Mouse (Mus musculus) cerebellum, adult 9-11 months (tissue): Measurements from ENCODE around the gene Thsd1.

Source experiments
- DNase-seq: peaks from one replicate; pipeline ENCODE4 v3.0.0; 2022

Gene Thsd1

GRCm38 (mm10) chr8:22227061-22227877 lies at the start of gene Thsd1:
Gene Thsd1 (plus strand): TSS chr8:22227313.
- DNase-seq, result no peak

DNA sequence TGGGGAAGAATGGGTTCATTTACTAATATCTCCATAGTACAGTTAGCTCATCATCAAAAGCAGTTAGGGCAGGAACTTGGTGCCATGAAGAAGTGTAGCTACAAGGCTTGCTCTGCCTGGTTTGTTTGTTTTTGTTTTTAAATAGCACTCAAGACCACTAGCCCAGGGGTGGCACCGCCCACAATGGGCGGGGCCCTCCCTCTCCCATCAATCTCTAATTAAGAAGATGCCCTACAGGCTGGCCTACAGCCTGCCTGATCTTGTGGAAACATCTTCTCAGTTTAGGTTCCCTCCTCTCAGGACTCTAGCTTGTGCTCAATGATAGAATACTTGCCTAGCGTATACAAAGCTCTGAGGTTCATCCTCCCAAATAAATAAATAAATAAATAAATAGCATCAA lies 42.2 kb upstream of the Thsd1 start:
- no peak for DNase-seq

- peak; percentile 81 for DNase-seq
These were observed 41.4 kb upstream of the Thsd1 start, which contains the start of gene Ckap2 for GRCm38 (mm10) chr8:22185431-22186397. Gene Ckap2 (minus strand): TSS chr8:22185819.

- DNase-seq, result peak; percentile 88
These were observed 34.3 kb upstream of the Thsd1 start, which contains the start of gene Vps36 for GRCm38 (mm10) chr8:22192660-22193431. Gene Vps36 (plus strand): TSS chr8:22192809.

GRCm38 (mm10) chr8:22193432-22194010 lies 33.6 kb upstream of the Thsd1 start:
- DNase-seq, result no peak

GRCm38 (mm10) chr8:22197914-22198313 lies 29.2 kb upstream of the Thsd1 start:
- no peak for DNase-seq

DNA sequence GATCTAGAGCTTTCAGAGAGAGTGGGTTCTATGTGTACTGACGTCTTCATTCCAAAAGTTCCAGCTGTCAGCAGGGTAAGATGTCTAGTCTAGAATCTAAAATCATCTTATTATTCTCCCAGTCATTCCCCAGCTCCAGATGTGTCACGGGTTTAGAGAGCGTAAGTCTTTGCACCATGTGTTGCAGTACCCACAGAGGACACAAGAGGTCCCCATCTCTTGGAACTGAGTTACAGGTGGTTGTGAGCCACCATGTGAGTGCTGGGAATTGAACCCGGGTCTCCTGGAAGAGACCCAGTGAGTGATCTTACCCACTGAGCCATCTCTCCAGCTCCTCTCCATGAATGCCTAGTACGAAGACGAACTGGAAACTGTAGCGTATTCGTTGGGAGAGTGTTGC lies 27.6 kb upstream of the Thsd1 start:
- DNase-seq, result no peak

- no peak for DNase-seq
These were observed 19.6 kb upstream of the Thsd1 start for GRCm38 (mm10) chr8:22207535-22207934.

DNA sequence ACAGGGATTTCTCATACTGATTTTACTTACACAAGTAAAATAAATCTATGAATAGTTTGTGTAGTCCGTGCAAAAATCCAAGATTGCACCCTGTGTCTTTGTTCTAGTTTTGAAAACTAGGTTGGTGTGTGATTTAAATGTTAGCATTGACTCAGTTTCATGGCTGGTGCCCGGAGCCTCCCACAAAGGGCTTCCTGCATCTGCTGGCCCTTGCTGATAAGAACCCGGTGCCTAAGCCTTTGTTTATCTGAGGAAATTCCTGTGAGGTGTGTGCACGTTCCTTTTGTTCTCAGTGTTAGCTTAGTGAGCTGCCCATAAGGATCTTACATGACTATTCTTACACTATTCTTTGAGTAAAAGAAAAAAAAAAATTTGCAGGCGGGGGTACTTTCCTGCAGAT lies 18.1 kb upstream of the Thsd1 start:
- no peak for DNase-seq

DNA sequence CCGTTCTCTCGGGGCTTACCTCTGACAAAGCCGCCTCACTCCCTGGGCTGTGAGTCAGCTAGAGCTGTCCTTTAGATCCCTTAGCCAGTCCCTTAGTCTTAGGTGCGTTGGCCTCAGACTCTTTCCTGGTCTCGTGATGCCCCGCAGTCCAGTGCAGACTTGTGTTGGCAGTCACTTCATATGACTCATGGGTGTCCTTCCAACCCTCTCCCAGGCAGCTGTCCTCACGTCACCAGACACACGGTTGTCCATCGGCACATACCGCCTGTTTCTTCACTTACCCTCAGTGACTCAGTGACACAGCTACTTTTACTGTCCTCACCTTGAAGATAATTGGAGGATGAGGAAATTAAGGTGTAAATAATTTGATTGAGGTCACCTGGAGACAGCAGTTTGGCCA lies 12.3 kb upstream of the Thsd1 start:
- DNase-seq, result no peak

DNA sequence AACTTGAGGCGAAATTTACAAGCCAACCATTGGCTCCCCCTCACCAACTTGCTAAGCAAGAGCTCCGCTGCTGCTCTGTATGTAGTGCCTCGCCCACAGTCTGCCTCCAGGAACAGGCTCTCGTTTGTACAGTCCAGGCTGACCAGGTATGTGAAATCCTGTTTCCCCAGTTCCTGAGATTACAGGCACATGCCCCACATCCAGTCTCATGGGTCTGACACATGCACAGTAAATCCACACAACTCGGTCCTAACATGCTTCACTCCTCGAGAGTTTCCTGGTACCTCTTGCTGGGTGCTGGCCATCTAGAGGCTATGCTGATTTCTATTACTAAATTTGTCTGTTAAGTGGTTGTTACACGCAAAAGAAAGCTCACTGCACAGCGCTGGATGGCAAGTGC lies 752 bp upstream of the Thsd1 start:
- no peak for DNase-seq

DNA sequence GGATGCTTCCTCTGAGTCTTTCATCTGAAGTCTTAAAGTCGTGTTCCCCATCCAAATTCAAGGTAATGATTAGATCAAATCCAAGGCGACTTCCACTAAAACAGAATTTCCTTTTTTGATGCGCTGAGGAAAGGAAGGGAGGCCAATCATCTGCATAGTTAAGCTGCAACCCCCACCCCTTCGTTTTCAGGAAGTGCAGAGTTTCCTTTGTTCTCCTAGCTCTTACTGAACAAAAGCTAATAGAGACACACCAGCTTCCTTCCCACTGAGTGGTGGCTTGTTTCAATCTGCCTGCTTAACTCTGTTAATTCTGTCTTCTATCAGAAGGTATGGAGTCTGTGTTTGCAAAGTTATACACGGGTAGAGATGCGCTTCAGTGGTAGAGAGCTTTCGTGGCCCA lies 1.5 kb downstream of the Thsd1 start:
- no peak for DNase-seq

DNA sequence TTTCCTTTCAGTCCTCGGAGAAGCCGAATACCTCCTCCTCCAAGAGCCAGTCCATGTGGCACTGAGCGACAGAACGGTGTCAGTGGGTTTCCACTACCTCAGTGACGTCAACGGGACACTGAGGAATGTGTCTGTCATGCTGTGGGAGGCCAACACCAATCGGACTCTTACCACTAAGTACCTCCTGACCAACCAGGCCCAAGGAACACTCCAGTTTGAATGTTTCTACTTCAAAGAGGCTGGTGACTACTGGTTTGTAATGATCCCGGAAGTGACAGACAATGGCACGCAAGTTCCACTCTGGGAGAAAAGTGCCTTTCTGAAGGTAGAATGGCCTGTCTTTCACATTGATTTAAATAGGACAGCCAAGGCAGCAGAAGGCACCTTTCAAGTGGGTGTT lies 15.9 kb downstream of the Thsd1 start:
- no peak for DNase-seq

- no peak for DNase-seq
These were observed 18.6 kb downstream of the Thsd1 start for GRCm38 (mm10) chr8:22245663-22246062.

DNA sequence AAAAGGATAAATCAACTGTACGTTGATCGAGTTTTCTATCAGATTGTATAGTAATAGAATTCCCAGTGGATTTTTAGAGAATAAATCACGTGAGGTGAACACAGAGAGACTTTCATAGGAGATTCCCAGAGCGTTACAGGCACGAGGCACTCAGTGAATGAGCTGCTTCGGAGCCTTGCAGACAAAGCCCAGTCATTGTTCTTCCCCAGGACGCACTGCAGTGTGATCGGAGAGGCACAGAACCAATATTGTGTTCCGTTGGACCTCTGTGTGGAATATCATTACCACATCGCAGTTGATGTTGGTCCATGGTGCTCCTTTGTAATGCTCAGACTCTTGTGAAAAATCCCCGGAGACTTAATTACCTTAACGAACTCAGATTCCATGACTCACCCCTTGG lies 20.8 kb downstream of the Thsd1 start:
- no peak for DNase-seq

GRCm38 (mm10) chr8:22249080-22249479 lies 22.0 kb downstream of the Thsd1 start:
- DNase-seq, result no peak

DNA sequence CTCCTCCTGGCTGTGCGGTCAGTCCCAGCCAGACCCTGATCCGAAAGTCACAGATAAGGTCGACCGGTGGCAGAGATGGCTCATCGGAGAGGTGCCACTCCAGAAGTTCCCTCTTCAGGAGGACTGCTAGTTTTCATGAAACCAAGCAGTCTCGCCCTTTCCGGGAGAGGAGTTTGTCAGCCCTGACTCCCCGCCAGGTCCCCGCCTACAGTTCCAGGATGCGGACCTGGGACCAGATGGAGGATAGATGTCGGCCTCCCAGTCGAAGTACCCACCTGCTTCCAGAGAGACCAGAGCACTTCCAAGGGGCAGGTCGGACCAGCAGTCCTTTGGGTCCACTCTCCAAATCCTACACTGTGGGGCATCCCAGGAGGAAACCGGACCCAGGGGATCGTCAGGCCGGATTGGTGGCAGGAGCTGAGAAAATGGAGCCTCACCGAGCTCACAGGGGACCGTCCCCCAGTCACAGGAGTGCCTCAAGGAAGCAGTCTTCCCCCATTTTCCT lies 31.9 kb downstream of the Thsd1 start:
- DNase-seq, result no peak

GRCm38 (mm10) chr8:22259531-22259930 lies 32.4 kb downstream of the Thsd1 start:
- no peak for DNase-seq

DNA sequence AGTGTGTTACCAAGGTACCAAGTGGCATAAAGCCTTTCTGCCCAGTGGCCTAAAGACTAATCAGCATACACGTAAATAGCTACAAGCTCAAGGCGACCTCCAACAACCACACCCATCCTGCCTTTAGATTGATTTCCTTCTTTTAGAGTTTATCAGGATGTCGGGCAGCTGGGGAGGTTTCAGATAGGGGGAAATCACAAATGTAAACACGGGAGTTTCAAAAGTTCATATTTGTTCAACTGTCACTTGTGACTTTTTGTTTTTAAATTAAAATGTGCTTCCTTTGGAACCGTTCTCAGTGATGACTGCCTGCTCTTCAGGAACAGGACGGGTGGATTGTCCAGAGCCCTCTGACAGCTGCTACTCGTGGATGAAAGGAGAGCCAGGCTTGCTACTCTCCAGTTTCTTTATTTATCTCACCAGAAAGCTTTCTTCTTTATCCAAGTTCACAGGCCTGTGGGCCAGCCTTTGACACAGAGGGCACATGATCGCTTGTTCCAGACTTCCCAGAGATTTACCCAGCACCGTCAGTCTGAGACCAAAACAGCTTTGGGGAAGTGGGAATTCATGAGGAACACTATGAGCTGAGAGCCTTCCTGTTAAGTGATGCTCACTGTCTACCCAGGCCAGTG lies 33.1 kb downstream of the Thsd1 start:
- no peak for DNase-seq

DNA sequence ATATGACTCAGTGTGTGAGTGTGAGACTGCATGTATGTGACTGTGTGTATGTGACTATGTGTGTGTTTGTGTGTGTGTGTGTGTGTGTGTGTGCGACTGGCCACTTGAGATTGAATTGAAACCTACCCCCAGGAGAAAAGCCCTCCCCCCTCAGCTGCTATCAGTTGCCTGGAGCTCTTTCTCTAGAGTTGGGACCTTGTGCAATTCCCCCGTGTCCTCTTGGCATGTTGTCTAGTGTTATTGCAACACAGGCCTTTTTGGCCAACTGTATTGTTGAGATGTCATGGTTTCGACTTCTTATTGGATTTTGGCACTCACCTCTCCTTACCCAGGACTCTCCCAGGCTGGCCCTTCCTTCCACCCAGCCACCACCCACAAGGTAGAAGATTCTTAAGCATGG lies 35.2 kb downstream of the Thsd1 start:
- DNase-seq, result no peak

DNA sequence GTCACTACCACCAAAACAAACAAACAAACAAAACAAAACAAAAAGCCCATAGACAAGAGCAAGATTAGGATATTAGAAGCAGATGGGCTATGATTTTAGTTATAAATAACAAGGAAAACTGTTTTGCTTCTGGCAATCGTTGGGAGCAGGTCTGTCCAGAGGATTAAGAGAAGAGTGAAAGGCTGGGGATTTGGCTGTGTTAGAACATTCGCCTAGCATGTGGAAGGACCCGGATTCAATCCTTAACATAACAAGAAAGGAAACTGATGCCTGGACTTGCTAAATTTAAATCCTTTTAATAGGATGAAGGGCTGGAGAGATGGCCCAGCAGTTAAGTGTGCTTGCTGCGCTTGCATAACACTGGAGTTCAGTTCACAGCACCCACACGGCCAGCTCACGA lies 37.2 kb downstream of the Thsd1 start:
- no peak for DNase-seq

- DNase-seq, result no peak
These were observed 37.7 kb downstream of the Thsd1 start for GRCm38 (mm10) chr8:22264787-22265186.
